Mouse (Mus musculus) testis, adult 2 months (tissue): ENCODE results near the gene Irf5.

ENCODE experiments used
- CTCF ChIP-seq: fragments of 200-500 bp; IDR thresholded peaks from 2 replicates; pipeline ENCODE4 v1.5.1; 2012; ENCODE audit warnings: low read depth, mild to moderate bottlenecking, inconsistent platforms, low read length, moderate library complexity; ENCODE audit not compliant: control insufficient read depth, insufficient read depth, insufficient replicate concordance
- POLR2A ChIP-seq: fragments of 200-500 bp; IDR thresholded peaks from 2 replicates; pipeline ENCODE4 v1.6.1; 2012; ENCODE audit warnings: low read depth, mild to moderate bottlenecking, inconsistent platforms, low read length, moderate library complexity; ENCODE audit not compliant: control insufficient read depth

GRCm38 (mm10) chr6:29581202-29581601 lies 54.8 kb downstream of the Irf5 start:
- TF ChIP-seq CTCF (no peak), POLR2A (no peak)
